Mouse (Mus musculus) heart, postnatal 36 days (tissue): ENCODE measurements around the gene Tnr. TPM values are rescaled to one million over a fixed set of nuclear protein-coding genes. Genes with fewer than 3 reads are reported as not detected.

Source experiments
- DNase-seq, 2 experiments: peaks; one replicate each; pipeline ENCODE4 v3.0.0; 2021 to 2022
- intact Hi-C: fragments of 180-260 bp; cut with DNase I; formaldehyde crosslinking; loops from one replicate; pipeline ENCODE4 v1.15.1; 2025
- total RNA-seq, 2 experiments: library from RNA; stranded (reverse); gene quantifications; 2 replicates each; pipeline ENCODE4 v1.2.3; 2021

The Tnr gene
- total RNA-seq, 2 experiments from 2014 or later, result 0.17 to 0.68 TPM

GRCm38 (mm10) chr1:159773671-159774070 lies 250.1 kb downstream of the Tnr start:
- no peak for DNase-seq
- intact Hi-C loops, result no loop called here

GRCm38 (mm10) chr1:159775168-159775567 lies 251.6 kb downstream of the Tnr start:
- DNase-seq, result no peak
- intact Hi-C loops, result no loop called here

DNA sequence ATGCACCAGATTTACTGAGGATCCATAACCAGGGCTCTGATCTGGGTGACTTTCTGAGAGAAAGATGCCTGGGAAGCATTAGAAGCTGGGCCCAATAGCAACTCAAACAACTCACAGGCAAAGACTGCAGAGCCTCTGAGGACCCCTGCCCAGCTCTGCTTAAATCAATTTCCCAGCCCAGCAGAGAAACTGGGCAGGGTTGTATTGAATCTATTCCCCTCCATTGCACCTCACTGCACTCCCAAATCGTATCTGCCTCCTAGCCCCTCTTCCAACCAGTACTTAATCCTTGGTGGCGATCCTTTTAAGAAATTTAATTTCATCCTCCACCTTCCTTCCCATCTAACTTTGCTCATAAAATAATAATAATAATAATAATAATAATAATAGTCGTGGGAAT lies 253.5 kb downstream of the Tnr start:
- DNase-seq, result no peak
- intact Hi-C loops, result no loop called here

DNA sequence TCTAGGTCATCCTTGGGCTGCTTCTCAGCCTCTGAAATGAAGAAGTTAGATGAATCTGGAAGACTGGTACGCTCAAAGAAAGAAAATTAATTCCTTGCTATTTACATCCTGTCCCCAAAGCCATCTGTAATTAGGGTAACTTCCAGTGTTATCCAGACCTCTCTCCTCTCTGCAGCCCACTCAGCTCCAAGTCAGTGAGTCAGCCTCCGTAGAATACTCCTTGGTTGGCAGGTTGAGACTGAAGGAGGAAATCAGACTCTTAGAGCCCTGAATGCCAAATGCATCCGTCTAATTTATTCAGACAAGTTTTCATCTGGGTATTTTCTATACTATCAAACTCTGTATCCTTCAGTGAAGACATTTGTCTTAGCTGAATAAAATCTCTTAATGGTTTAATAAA lies 255.9 kb downstream of the Tnr start:
- no peak for DNase-seq
- intact Hi-C loops, result no loop called here

- DNase-seq, result peak; percentile 37 to 43
Observed at GRCm38 (mm10) chr1:159783842-159784241, 260.3 kb downstream of the Tnr start.

GRCm38 (mm10) chr1:159788312-159788711 lies 264.7 kb downstream of the Tnr start:
- intact Hi-C loops, result no loop called here
- no peak for DNase-seq

More at GRCm38 (mm10) chr1:159783842-159784241, 260.3 kb downstream of the Tnr start:
- intact Hi-C loops, result loop anchor here (2.0 to 5.0 kb wide), 3 partner anchors 261 to 492 kb away; partner anchors contain the start of gene Tnr

DNA sequence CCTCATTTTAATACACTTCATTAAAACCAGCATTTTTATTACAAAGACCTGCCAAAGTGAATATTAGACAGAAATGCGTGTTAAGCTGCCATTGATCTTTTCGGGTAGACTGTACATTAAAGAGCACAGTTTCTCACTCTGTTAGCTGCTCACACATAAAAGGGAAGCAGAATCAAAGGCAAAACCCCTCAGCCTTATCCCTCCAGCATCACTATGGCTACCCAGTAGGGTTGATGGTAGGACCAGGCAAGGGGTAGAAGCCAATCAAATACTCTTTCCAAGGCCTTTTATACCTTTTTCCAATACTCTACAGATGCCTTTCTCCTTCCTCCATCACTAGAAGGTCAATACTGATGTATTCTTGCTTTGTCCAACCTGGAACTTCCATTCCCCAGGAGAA lies 269.0 kb downstream of the Tnr start:
- no peak for DNase-seq
- intact Hi-C loops, result no loop called here

- intact Hi-C loops, result no loop called here
- DNase-seq, result no peak
Observed at GRCm38 (mm10) chr1:159796021-159796420, 272.5 kb downstream of the Tnr start.

DNA sequence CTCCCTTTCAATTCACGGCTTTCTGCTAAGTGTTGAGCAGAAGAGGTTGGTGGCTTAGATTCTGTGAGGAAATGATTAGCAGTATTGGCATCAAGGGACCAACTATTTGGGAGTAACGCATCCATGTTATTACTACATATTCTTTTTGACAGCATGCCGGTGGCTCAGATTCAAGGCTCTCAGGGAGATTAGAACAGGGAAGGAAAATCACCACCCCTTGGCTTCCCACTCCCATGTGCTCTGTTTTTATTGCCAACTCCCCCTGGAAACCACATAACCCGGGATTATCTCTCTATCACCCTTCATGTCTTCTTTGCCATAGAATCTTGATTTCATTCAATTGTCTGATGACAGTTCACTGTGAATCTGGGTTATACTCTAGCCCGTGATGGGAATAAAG lies 276.8 kb downstream of the Tnr start:
- intact Hi-C loops, result no loop called here
- no peak for DNase-seq

DNA sequence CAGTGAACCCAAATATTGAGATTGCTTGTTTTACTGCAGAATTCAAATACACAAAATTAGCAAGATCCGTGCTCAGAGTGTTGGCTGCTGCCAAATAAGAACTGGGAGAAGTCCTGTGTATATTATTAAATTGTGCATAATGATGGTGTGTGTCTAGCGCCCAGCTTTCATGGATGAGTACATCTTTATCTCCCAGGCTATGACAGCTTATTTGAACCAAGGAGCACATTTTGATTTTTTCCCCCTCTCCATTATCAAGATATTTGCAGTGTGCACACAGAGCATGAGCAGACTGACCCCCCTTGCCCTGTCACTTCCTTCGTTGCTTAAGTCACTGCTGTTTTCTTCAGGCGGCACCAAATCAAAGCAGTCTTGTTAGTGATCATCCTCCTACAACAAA lies 278.2 kb downstream of the Tnr start:
- DNase-seq, result no peak
- intact Hi-C loops, result no loop called here

- intact Hi-C loops, result no loop called here
- no peak for DNase-seq
Observed at GRCm38 (mm10) chr1:159803711-159804110, 280.1 kb downstream of the Tnr start.

DNA sequence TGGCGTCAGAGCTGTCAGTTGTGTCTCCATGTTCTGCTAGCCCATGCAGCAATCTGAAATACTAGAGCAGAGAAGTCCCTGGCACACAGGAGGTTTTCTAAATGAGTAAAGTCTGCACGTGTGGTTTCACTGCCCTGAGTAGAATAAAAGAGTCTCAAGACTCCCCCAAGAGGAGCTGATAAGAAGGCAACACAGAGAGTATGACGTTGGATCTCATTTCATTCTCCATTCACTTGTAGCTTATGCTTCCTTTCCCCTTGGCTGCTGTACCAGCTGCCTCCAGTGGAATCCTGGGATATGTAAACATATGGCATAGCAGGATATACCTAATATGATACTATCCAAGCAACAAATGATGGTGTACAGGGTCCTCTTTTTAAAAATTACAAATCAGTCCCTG lies 285.9 kb downstream of the Tnr start:
- DNase-seq, result no peak
- intact Hi-C loops, result no loop called here

DNA sequence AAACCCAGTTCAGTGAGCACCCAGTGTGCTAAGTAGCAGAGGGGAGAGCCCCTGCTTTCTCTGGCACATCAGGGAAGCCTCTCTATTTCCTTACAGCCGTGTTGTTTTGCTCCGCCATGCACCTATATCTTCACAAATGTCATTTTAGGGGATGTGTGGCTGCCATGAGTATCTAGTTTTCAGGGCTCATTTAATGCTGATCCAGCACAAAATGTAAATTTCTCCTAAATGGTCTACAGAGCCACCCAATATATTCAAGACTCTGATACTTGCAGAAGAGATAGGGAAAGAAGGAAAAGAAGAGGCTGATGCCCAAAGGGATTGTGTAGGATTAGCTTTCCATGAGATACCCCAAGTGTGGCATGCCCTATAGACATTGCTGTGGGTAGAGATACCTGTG lies 288.2 kb downstream of the Tnr start:
- no peak for DNase-seq
- intact Hi-C loops, result no loop called here

DNA sequence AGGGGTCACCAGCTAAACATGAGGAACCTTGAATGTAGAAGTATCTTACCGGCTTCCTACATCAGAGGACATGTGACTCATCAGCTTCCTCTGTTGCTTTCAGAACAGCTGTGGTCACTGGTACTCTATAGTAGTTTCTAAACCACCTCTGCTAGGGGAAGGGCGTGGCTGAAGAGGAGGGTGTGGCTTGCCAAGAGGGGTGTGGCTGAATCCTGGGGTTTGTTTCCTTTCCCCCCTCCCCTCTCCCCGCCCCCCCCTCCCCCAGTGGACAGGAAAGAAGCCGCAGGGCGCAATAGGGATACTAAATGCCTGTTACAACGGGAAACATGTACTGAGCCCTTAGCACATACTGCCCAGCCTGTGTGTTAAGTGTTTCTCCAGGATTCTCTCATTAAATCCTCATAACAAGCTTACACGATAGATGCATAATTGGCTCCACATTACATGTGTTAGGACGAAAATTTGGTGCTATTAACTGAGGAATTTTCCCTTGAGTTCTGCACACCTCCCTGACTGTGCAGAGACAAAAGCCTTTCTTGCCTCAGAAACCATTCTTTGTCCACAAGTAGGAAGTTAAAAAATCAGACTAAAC lies 289.3 kb downstream of the Tnr start:
- DNase-seq, result peak; percentile 2 to 6
- intact Hi-C loops, result no loop called here

GRCm38 (mm10) chr1:159814348-159814747 lies 290.8 kb downstream of the Tnr start:
- DNase-seq, result no peak
- intact Hi-C loops, result no loop called here

DNA sequence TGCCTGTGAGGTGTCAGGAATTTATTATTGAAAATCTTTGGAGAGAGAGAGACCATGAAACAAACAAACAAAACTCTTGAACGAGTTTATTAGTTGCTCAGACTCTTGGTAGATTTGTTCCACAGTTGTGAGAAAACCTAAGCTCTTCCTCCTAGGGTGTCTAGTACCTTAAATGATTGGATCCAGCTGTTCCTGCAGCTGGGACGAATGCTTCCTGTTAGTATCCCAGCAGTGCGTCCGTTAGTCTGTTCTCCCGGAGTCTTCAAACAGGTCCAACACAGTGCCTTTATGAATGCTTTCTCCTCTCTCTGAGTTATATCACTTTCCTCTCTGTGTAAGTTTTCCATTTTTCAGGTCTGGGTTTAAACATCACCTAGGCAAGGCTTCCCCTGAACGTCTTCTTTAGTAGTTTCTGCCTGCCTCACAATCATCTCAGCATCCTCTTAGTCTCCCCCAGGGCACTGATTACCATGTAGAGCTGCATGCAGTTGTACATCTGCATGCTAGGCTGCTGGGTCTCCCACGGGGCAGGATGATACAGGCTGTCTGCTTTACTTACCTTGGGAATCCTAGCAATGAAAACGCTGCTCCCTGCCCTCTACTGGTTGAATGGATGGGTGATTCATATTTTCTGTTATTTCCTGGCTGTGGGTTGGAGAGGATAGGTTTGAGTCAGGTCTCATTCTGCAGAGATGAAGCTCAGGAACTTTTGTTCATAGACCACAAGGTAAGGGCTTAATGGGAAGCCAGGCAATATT lies 293.2 kb downstream of the Tnr start:
- DNase-seq, result no peak
- intact Hi-C loops, result no loop called here

DNA sequence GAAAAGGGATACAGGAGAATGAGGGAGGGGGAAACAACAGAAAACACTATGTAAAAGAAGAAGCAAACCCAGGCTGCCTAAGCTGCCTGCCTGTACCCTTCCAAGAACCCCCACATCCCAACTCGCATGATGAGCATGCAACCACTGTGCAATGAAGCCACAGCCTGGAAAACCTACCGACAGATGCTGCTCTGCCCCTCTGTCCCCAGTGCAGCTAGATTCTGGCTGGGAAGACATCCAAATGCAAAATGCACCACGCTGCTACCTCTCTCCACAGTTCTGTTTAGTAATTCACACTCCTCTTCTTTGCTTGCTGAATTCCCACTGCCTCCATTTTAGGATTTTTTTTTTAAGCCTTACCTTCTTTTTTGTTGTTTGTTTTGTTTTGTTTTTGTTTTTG lies 295.9 kb downstream of the Tnr start:
- no peak for DNase-seq
- intact Hi-C loops, result no loop called here

- intact Hi-C loops, result no loop called here
- no peak for DNase-seq
Observed at GRCm38 (mm10) chr1:159822416-159822815, 298.8 kb downstream of the Tnr start.

DNA sequence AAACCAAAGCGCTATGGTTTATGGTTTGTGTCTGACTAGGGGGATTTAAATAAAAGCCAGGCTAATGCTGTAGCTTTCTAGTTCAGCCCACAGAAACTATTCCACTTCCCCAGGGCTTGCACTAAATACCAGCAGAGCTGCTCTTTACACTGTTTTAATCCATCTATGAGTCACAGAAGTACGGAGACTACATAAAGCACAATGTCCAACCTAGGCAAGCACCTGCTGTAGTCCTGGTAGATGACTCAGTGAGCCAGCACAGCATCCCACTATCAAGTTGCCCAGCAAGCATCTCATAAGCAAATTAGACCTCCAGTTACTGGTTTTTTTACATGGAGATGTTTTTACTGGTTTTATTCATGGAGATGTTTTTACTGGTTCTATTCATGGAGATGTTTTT lies 305.0 kb downstream of the Tnr start:
- intact Hi-C loops, result no loop called here
- no peak for DNase-seq

- DNase-seq, result no peak
- intact Hi-C loops, result no loop called here
Observed at GRCm38 (mm10) chr1:159833165-159833564, 309.6 kb downstream of the Tnr start.

DNA sequence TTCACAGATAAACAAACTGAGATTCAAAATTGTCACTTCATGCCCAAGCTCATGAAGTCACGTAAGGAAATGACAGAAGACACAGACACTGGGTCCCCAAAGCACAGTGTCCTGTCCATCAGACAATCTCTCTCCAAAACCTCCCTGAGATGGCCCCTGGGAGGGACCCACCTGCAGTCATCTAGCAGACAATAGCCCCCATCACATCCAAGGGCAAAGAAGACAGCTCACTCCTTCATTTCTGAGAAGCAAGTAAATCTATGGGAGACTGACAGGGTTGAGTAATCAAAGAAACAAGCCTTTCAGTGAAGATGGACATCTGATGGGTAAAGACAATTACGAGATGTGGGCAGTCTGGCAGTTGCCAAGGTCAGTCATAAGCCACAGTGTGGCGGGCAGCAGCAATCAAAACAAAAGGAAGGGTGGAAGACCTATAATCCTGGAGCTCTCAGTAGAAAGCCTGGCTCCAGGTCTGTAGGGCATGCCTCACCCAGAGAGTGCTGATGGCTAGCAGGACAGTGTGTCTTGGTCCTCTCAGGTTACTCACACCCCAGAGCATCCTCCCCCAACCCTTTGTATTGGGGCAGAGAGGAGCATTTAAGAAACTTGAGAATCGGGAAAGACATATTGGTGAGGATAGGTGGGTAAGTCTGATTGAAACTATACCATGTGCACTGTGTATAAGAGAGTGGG lies 310.2 kb downstream of the Tnr start:
- intact Hi-C loops, result no loop called here
- DNase-seq, result no peak

DNA sequence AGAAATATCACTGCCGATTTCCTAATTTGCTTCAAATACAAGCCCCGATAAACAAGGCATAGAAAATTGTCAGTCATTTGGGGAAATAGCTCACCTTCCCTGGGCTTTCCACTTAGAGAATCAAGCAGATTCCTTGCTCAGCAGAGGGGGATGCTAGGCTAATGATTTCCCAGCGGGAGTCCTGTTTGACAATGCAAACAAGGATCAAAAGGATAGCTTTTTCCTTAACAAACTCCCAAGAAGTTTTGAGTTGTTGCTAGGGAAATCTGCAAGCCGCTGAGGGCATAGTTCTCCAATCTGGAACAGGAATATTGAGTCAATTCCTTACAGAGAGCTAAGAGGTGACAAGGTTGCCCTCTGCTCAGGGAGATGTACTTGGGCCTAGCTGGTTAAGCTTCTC lies 311.6 kb downstream of the Tnr start:
- DNase-seq, result no peak
- intact Hi-C loops, result no loop called here
